Mouse (Mus musculus): ENCODE results near the gene 1600014C10Rik.

The 1600014C10Rik gene

GRCm38 (mm10) chr7:38184786-38185185 lies 1.8 kb downstream of the 1600014C10Rik start:
- no peak for DNase-seq

GRCm38 (mm10) chr7:38186861-38187260 lies 3.8 kb downstream of the 1600014C10Rik start:
- DNase-seq = no peak

DNA sequence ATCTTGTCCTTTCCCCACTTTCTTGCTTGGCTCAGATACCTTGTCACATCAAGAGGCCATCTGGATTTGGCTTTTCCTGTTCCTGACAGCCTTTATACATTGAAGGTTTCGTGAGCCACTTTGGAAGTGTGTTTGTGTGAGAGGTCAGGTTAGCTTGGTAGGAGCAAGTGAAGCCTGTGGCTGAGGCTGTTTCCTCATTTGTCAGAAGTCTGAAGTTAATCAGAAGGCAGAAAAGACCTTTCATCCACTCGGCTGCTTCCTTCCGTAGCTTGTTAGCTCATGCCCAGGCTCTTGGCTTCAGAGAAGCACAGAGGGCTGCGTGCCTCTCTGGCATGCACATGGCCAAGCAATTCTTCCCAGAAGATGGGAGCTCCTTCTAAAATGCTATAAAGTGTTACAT lies 4.8 kb downstream of the 1600014C10Rik start:
- DNase-seq = peak; percentile 45

DNA sequence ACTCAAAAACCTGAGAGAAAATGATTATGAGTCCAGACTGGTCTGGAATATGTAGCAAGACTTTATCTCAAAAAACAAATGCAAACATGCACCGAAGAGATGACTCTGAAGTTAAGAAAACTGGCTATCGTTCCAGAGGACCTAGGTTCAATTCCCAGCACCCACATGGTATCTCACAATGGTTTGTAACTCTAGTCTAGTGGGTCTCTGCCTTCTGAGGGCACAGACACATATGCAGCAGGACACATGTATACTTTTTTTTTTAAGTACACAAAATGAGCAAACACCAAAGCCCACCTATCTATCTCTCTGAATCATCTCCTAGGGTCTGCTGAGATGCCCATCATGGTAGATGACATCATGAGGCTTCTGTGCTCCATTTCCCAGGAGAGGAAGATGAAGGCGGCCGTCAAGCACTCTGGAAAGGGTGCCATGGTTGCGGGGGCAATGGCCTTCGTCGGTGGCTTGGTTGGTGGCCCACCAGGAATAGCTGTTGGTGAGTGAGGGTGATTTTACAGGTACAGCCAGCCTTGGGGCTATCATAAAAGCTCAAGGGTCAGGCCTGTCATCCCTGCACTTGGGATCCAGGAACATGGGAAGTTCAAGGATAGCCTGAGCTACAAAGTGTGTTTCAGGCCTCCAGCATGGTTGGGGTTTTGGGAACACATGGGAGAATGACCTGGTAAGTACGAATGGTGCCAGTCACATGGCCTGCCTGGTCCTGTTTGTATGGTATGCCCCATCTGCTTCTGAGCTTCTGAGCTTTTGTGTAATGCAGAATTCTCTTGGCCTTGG lies 5.5 kb downstream of the 1600014C10Rik start:
- DNase-seq = no peak

- DNase-seq = peak; percentile 34
Observed at GRCm38 (mm10) chr7:38189136-38189982, 6.3 kb downstream of the 1600014C10Rik start.

GRCm38 (mm10) chr7:38190056-38190835 lies 7.2 kb downstream of the 1600014C10Rik start:
- DNase-seq = no peak

DNA sequence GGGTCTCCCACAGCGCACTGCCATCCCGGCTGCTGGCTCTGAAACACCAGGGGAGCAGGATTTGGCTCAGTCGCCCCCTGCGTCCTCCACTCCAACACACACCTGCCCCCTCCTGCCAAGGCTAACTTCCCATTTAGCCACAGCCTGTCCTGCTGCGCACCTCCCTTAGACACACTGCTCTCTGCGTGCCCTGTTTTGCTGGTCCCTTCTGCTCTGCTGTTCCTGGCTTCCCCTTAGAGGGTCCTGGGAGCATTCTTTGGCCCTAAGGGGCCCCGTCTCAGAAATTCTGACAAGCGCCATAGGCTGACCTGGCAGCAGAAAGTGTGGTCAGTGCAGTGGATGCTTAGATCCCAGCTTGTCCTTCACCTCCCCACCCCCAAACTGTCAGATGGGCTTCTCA lies 8.1 kb downstream of the 1600014C10Rik start:
- DNase-seq = no peak

DNA sequence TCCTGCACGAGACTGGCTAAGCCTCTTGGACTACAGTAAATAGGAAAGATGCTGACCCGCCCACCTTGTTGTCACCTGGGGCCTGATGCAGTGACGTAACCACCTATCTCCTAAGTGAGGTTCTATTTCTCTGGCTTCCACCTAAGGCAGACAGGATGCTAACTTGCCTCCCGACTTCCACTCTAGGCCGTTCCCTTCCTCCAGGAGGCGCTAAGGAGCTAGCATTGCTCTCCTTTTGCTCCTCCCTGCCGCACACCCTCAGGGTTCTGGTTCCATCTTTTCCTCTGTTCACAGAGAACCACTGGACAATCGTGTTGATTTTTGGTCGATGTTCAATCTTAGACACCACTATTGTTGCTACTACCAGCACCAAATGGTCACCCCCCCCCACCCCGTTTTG lies 8.6 kb downstream of the 1600014C10Rik start:
- no peak for DNase-seq

GRCm38 (mm10) chr7:38199907-38200605 lies 17.0 kb downstream of the 1600014C10Rik start:
- no peak for DNase-seq

- peak; percentile 83 for DNase-seq
Observed at GRCm38 (mm10) chr7:38200606-38201289, 17.7 kb downstream of the 1600014C10Rik start.

GRCm38 (mm10) chr7:38201290-38201658 lies 18.3 kb downstream of the 1600014C10Rik start:
- DNase-seq = no peak

- no peak for DNase-seq
Observed at GRCm38 (mm10) chr7:38204314-38204713, 21.3 kb downstream of the 1600014C10Rik start.

DNA sequence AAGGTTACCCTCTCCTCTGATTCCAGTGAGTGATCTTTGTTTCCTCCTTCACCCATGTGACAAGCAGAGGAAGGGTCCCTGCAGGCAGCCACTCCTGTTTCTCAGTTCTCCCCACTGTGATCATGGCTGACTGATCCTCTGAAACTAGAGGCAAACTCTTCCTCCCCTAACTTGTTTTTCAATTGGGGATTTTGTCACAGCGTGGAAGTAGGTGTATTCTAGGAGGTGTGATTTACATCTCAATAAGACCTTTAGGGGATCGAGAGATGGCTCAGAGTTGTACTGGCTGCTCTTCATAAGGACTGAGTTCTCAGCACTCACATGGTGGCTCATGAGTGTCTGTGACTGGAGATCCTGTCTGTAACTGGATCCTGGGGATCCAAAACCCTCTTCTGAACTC lies 22.8 kb downstream of the 1600014C10Rik start:
- DNase-seq = no peak

GRCm38 (mm10) chr7:38206564-38206963 lies 23.5 kb downstream of the 1600014C10Rik start:
- no peak for DNase-seq

DNA sequence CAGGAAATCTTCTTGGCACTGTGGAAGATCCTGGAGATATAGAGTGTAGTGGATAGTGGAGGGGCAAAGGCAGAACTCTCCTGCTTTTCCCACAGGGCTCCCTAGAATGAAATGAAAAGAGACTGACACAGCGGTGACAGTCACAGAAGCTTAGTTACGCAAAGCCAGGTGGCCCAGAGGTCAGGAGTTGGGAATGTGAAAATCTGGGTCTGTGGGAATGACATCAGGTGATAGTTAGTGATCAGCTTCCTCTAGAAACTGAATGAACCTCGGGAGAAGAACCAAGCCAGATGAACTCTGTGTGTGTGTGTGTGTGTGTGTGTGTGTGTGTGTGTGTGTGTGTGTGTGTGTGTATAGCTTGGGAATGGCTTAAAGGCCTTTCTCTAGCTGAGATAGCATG lies 26.0 kb downstream of the 1600014C10Rik start:
- no peak for DNase-seq

DNA sequence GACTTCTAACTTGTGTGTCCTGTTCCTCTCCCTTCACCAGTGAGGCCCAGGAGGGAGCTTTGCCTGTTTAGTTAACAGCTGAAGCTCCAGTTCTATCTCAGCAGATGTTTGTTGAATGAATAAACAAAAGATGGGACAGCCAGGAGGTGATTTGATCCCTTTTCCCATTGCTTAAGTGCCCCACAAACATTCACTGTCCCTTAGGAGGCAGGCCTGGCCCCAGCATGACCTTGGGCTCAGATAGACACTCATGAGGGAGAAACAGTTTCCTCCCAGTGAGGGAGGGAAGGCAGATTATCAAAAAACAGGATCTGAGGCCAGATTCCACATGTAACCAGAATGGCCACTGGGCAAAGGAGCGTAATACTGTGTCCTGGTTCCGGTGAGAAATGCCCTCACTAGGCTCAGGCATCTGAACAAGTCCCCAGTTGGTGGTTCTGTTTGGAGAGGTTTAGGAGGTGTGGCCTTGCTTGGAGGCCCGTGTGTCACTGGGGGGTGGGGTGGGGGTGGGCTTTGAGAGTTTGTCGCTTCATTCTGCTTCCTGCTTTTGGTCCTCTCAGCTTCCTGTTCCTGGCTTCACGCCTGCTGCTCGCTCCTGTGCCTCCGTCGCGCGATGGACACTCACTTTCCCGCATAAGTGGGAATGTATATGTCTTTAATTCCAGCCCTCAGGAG lies 26.6 kb downstream of the 1600014C10Rik start:
- no peak for DNase-seq

DNA sequence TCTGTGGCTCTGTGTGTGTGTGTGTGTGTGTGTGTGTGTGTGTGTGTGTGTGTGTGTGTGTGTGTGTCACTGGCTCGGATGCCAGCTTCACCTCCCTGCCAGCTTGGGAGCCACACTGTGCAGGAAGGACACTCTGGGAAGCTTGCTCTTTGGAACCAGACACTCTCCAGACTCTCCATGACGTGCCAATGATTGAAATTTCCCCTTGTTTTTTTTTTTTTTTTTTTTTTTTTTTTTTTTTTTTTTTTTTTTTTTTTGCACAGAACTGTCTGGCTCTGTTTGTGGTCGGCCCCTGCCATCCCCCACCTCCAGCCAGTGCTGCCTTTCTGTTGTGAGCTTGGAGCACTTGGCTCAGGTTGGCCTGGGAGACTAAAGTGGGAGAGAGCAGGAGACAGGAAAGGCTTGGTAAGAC lies 29.6 kb downstream of the 1600014C10Rik start:
- peak; percentile 55 for DNase-seq

DNA sequence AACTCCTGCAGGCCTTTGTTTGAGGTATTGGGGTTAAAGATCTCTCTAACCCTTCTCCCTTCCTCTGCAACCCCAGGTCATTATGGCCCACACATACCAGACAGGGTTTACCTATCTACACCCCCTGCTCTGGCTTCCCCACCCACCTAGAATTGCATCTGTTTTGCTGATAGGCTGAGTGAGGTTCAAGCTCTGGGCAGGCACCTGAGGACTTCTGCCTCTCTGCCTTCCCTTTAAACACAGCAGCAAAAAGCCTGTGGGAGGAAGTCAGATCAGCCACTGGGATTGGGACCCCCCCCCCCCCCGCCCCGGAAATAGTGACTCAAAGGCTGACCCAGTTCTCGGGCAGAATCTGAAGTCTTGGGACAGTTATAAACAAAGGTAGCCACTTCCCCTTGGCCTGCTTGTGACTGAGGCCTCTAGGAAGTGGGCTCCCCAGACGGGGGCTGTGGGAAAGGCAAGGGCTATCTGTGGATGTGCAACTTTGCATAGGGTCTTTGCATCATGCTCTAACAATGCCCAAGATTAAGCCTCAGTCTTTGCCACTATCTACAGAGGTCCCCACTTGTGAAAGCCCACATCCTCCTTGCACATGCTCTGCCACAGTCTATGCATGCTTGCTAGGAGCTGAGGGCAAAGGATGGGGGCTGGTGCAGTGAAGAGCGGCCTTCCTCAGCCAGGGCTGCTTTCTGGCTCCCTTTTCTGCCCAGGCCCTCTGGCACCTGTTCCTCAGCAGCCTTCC lies 31.6 kb downstream of the 1600014C10Rik start:
- DNase-seq = no peak

DNA sequence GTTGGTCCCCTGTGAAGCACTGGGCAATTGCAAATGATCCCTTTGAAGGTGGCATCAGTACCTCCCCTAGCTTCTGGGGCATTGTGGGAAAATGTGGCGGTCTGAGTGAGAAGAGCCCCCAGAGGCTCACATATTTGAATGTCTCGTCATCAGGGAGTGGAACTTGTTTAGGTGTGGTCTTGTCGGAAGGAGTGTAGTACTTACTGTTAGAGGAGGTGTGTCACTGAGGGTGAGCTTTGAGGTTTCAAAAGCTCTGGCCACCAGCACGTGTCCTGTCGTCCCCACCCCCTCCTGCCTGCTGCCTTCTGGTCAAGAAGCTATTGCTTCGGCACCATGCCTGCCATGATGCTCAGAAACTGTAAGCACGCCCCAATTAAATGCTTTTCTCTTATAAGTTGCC lies 32.3 kb downstream of the 1600014C10Rik start:
- DNase-seq = no peak

- no peak for DNase-seq
Observed at GRCm38 (mm10) chr7:38215697-38216096, 32.7 kb downstream of the 1600014C10Rik start.

All from kidney, adult 9 months (tissue).